ENCODE assay signal across 15 mouse cellular contexts in genomic region chr11:116660181-116660580, GRCm38 (mm10). TPM values are rescaled to one million over a fixed set of nuclear protein-coding genes. Genes with fewer than 3 reads are reported as not detected.
DNase-seq lines count a peak whose midpoint lies in the region; ATAC-seq lines count a peak whose summit lies in the region.
"Had no signal": no experiment of that assay in that cellular context is flagged by ENCODE, and none has a peak within 500 bp of the region (broad histone marks: within the 10 kb centered on the region; RNA-seq: fewer than 3 reads in every experiment).

No protein-coding gene starts in this region.

- H3K9ac ChIP-seq in forebrain, embryonic 14.5 days (ENCODE audit: low read length), result 0 out of 2 replicates have a peak overlapping the region, but pooled peaks have one; percentile 17
- H3K9ac ChIP-seq in midbrain, embryonic 15.5 days, result no peak overlapping the region
- H3K9ac ChIP-seq: kidney, embryonic 15.5 days; lung, embryonic 15.5 days had no signal

- peak; percentile 55 to 64 for DNase-seq in cerebellum, postnatal 14 days
- peak; percentile 48 to 63 for DNase-seq in layer of hippocampus, postnatal 14 days (ENCODE audit: low spot score in 2 of 2)
- DNase-seq in layer of hippocampus, adult 18-20 months (ENCODE audit: low spot score in 2 of 2), result no peak
- DNase-seq in forebrain, embryonic 14.5 days (ENCODE audit: low spot score), result peak; percentile 78
- no peak for DNase-seq in embryo, embryonic 11 days
- no peak for DNase-seq in left cerebral cortex, postnatal 25 days (ENCODE audit: low spot score in 2 of 2)
- DNase-seq: adrenal gland, adult 2 months; B cell, adult 2 months; gastrocnemius, postnatal 25 days; heart, postnatal 14 days; thymus, postnatal 25 days had no signal

- intact Hi-C loops in left cerebral cortex, postnatal 25 days (cut with DNase I), result no loop called here

- 53% methylated on average over 9 of the region's 9 CpGs for WGBS in forebrain, embryonic 14.5 days
- whole genome bisulfite sequencing in midbrain, embryonic 15.5 days, result 68% methylated on average over 9 of the region's 9 CpGs

- no peak for ATAC-seq in cerebellum, adult (ENCODE audit: insufficient number of reproducible peaks, low FRiP score, low TSS enrichment)
- peak; percentile 13; the same call in 1 of the 2 replicates for ATAC-seq in forebrain, embryonic 14.5 days
- no peak for ATAC-seq in midbrain, embryonic 15.5 days (replicated peaks)

- H3K4me1 ChIP-seq in forebrain, embryonic 14.5 days (ENCODE audit: control insufficient read depth, insufficient read depth, low read length), result peaks cover 54% of the 10 kb centered on the region
- H3K4me1 ChIP-seq in midbrain, embryonic 15.5 days, result peaks cover 64% of the 10 kb centered on the region

- H3K27ac ChIP-seq in forebrain, embryonic 14.5 days (ENCODE audit: low read depth, low read length), result peak overlapping the region; percentile 94
- H3K27ac ChIP-seq in midbrain, embryonic 15.5 days, result peak overlapping the region; percentile 75
- H3K27ac ChIP-seq: kidney, embryonic 15.5 days; lung, embryonic 15.5 days had no signal

- H3K4me2 ChIP-seq in forebrain, embryonic 14.5 days (ENCODE audit: low read length), result no peak overlapping the region
- H3K4me2 ChIP-seq in midbrain, embryonic 15.5 days, result no peak overlapping the region
- H3K4me2 ChIP-seq: kidney, embryonic 15.5 days; lung, embryonic 15.5 days had no signal

- no peaks in the 10 kb centered on the region for H3K9me3 ChIP-seq in forebrain, embryonic 14.5 days (replicated peaks; ENCODE audit: control insufficient read depth, low read length)
- H3K9me3 ChIP-seq in midbrain, embryonic 15.5 days, result no peaks in the 10 kb centered on the region
- H3K9me3 ChIP-seq: kidney, embryonic 15.5 days; lung, embryonic 15.5 days had no signal

- no peak overlapping the region for H3K4me3 ChIP-seq in forebrain, embryonic 14.5 days (ENCODE audit: low read depth, low read length)
- no peak overlapping the region for H3K4me3 ChIP-seq in midbrain, embryonic 15.5 days
- H3K4me3 ChIP-seq: kidney, embryonic 15.5 days; lung, embryonic 15.5 days had no signal

- no peaks in the 10 kb centered on the region for H3K27me3 ChIP-seq in forebrain, embryonic 14.5 days (replicated peaks; ENCODE audit: control insufficient read depth, insufficient read depth, low read length)
- H3K27me3 ChIP-seq in midbrain, embryonic 15.5 days (replicated peaks), result no peaks in the 10 kb centered on the region

- no peaks in the 10 kb centered on the region for H3K36me3 ChIP-seq in forebrain, embryonic 14.5 days (ENCODE audit: control insufficient read depth, insufficient read depth, low read length)
- H3K36me3 ChIP-seq in midbrain, embryonic 15.5 days (replicated peaks), result no peaks in the 10 kb centered on the region
- H3K36me3 ChIP-seq: kidney, embryonic 15.5 days; lung, embryonic 15.5 days had no signal

RNA-seq across cellular contexts. Expression of gene Cygb, which starts 6.1 kb away (rescaled TPM):
- 10 to 100 TPM; 48.9 to 52.1 TPM for total RNA-seq in layer of hippocampus, postnatal 14 days (2021)
- total RNA-seq in layer of hippocampus, adult 18-20 months (2021), result 10 to 100 TPM; 71.3 to 80.7 TPM
- 14.7 and 15.4 TPM in 2 replicates for polyA plus RNA-seq in forebrain, embryonic 14.5 days (2014; fragmentation: Nextera tagmentation; extraction: Ambion mirVana)
- polyA plus RNA-seq in midbrain, embryonic 15.5 days (2015; fragmentation: Nextera tagmentation; extraction: Ambion mirVana), result 23.3 and 24.4 TPM in 2 replicates
- 10 to 100 TPM; 39.9 TPM for total RNA-seq in left cerebral cortex, postnatal 25 days (2021)

RNA-seq across cellular contexts. Expression of gene Prcd, which starts 6.8 kb away (rescaled TPM):
- 1 to 10 TPM; 4.6 to 5.0 TPM for total RNA-seq in layer of hippocampus, postnatal 14 days (2021)
- 1 to 10 TPM; 5.6 to 5.8 TPM for total RNA-seq in layer of hippocampus, adult 18-20 months (2021)
- 1.4 and 1.7 TPM in 2 replicates for polyA plus RNA-seq in forebrain, embryonic 14.5 days (2014; fragmentation: Nextera tagmentation; extraction: Ambion mirVana)
- 1.5 and 3.0 TPM in 2 replicates for polyA plus RNA-seq in midbrain, embryonic 15.5 days (2015; fragmentation: Nextera tagmentation; extraction: Ambion mirVana)
- 1 to 10 TPM; 4.6 to 6.7 TPM for total RNA-seq in left cerebral cortex, postnatal 25 days (2021)

RNA-seq across cellular contexts. Expression of gene Rhbdf2, which starts 33.4 kb away (rescaled TPM):
- total RNA-seq in layer of hippocampus, postnatal 14 days (2021), result 1 to 10 TPM; 1.6 to 1.7 TPM
- total RNA-seq in layer of hippocampus, adult 18-20 months (2021), result 1 to 10 TPM; 1.1 to 1.3 TPM
- 0.61 TPM in 2 replicates for polyA plus RNA-seq in forebrain, embryonic 14.5 days (2014; fragmentation: Nextera tagmentation; extraction: Ambion mirVana)
- 0.83 TPM in 2 replicates for polyA plus RNA-seq in midbrain, embryonic 15.5 days (2015; fragmentation: Nextera tagmentation; extraction: Ambion mirVana)
- total RNA-seq in left cerebral cortex, postnatal 25 days (2021), result 1 to 10 TPM; 1.3 to 1.4 TPM

Comparison
In these comparisons a context has a peak if more than half of its experiments do, and no peak if none do; other contexts are left out.
1. DNase-seq: peak in cerebellum, postnatal 14 days (2 of 2), layer of hippocampus, postnatal 14 days (2 of 2) and forebrain, embryonic 14.5 days (single experiment); none in layer of hippocampus, adult 18-20 months (0 of 2), embryo, embryonic 11 days (single experiment) and left cerebral cortex, postnatal 25 days (0 of 2).